Mouse (Mus musculus): ENCODE results near the gene Usf1. TPM values are rescaled to one million over a fixed set of nuclear protein-coding genes. Genes with fewer than 3 reads are reported as not detected.
A peak's percentile ranks its signal among the peaks of the same experiment; 100 is the strongest.

Usf1 gene
- polyA plus RNA-seq, 1 experiment from 2014 or later = 85.2 TPM

GRCm38 (mm10) chr1:171382096-171382620, 29.0 kb upstream of the Usf1 start:
- Histone ChIP-seq H3K4me3 (ENCODE audit: low read depth, low read length) (no peak overlapping the region), H3K9ac (replicated peaks; ENCODE audit: low read depth, low read length) (no peak overlapping the region), H3K27me3 (ENCODE audit: control insufficient read depth, insufficient read depth, low read length) (no peaks in the 10 kb centered on the region), H3K27ac (ENCODE audit: low read length) (no peak overlapping the region), H3K9me3 (ENCODE audit: control insufficient read depth, low read depth, low read length) (no peaks in the 10 kb centered on the region), H3K4me1 (ENCODE audit: control insufficient read depth, insufficient read depth, low read length) (0 out of 2 replicates have a peak, but pooled peaks cover 6% of the 10 kb centered on the region), H3K4me2 (replicated peaks; ENCODE audit: low read depth, low read length) (no peak overlapping the region), H3K36me3 (ENCODE audit: control insufficient read depth, insufficient read depth, low read length) (no peaks in the 10 kb centered on the region)
- no peak for ATAC-seq (ENCODE audit: insufficient number of reproducible peaks, insufficient read depth, low FRiP score, low read depth)
- WGBS = 83% methylated on average over 11 of the region's 11 CpGs

GRCm38 (mm10) chr1:171384361-171384760, 26.8 kb upstream of the Usf1 start:
- 0 out of 2 replicates have a peak, but pooled peaks cover 6% of the 10 kb centered on the region for H3K4me1 ChIP-seq (ENCODE audit: control insufficient read depth, insufficient read depth, low read length)

GRCm38 (mm10) chr1:171385171-171385570, 25.9 kb upstream of the Usf1 start:
- Histone ChIP-seq H3K27ac (ENCODE audit: low read length) (no peak overlapping the region), H3K27me3 (ENCODE audit: control insufficient read depth, insufficient read depth, low read length) (no peaks in the 10 kb centered on the region), H3K9me3 (ENCODE audit: control insufficient read depth, low read depth, low read length) (no peaks in the 10 kb centered on the region), H3K36me3 (ENCODE audit: control insufficient read depth, insufficient read depth, low read length) (no peaks in the 10 kb centered on the region), H3K4me1 (ENCODE audit: control insufficient read depth, insufficient read depth, low read length) (peaks cover 3% of the 10 kb centered on the region; the same call in 1 of the 2 replicates), H3K4me2 (replicated peaks; ENCODE audit: low read depth, low read length) (no peak overlapping the region), H3K9ac (replicated peaks; ENCODE audit: low read depth, low read length) (no peak overlapping the region), H3K4me3 (ENCODE audit: low read depth, low read length) (no peak overlapping the region)
- ATAC-seq (ENCODE audit: insufficient number of reproducible peaks, insufficient read depth, low FRiP score, low read depth) = no peak
- WGBS = 67% methylated on average over 9 of the region's 9 CpGs

More at GRCm38 (mm10) chr1:171384361-171384760, 26.8 kb upstream of the Usf1 start:
- H3K9me3 ChIP-seq (ENCODE audit: control insufficient read depth, low read depth, low read length) = no peaks in the 10 kb centered on the region
- no peak overlapping the region for H3K27ac ChIP-seq (ENCODE audit: low read length)
- no peaks in the 10 kb centered on the region for H3K36me3 ChIP-seq (ENCODE audit: control insufficient read depth, insufficient read depth, low read length)
- H3K27me3 ChIP-seq (ENCODE audit: control insufficient read depth, insufficient read depth, low read length) = no peaks in the 10 kb centered on the region
- no peak overlapping the region for H3K9ac ChIP-seq (replicated peaks; ENCODE audit: low read depth, low read length)
- H3K4me2 ChIP-seq (replicated peaks; ENCODE audit: low read depth, low read length) = no peak overlapping the region
- WGBS = 52% methylated on average over 9 of the region's 9 CpGs
- no peak overlapping the region for H3K4me3 ChIP-seq (ENCODE audit: low read depth, low read length)
- ATAC-seq (ENCODE audit: insufficient number of reproducible peaks, insufficient read depth, low FRiP score, low read depth) = 0 out of 2 replicates have a peak, but pooled peaks have one; percentile 21

GRCm38 (mm10) chr1:171387099-171387498, 24.0 kb upstream of the Usf1 start:
- Histone ChIP-seq H3K4me1 (ENCODE audit: control insufficient read depth, insufficient read depth, low read length) (peaks cover 3% of the 10 kb centered on the region; the same call in 1 of the 2 replicates), H3K9ac (replicated peaks; ENCODE audit: low read depth, low read length) (no peak overlapping the region), H3K27ac (ENCODE audit: low read length) (no peak overlapping the region), H3K36me3 (ENCODE audit: control insufficient read depth, insufficient read depth, low read length) (no peaks in the 10 kb centered on the region), H3K27me3 (ENCODE audit: control insufficient read depth, insufficient read depth, low read length) (no peaks in the 10 kb centered on the region), H3K4me3 (ENCODE audit: low read depth, low read length) (no peak overlapping the region), H3K9me3 (ENCODE audit: control insufficient read depth, low read depth, low read length) (no peaks in the 10 kb centered on the region), H3K4me2 (replicated peaks; ENCODE audit: low read depth, low read length) (no peak overlapping the region)
- 19% methylated on average over 6 of the region's 6 CpGs for WGBS
- 0 out of 2 replicates have a peak, but pooled peaks have one; percentile 34 for ATAC-seq (ENCODE audit: insufficient number of reproducible peaks, insufficient read depth, low FRiP score, low read depth)

GRCm38 (mm10) chr1:171388376-171389102, 22.6 kb upstream of the Usf1 start, which contains the start of gene Arhgap30:
Gene Arhgap30, plus strand, starts transcription at chr1:171388954.
- no peak within 1 kb of the TSS for H3K4me3 ChIP-seq (ENCODE audit: low read depth, low read length)
- H3K36me3 ChIP-seq (ENCODE audit: control insufficient read depth, insufficient read depth, low read length) = no peaks in the 10 kb centered on the region
- no peak for ATAC-seq (ENCODE audit: insufficient number of reproducible peaks, insufficient read depth, low FRiP score, low read depth)
- H3K9ac ChIP-seq (replicated peaks; ENCODE audit: low read depth, low read length) = no peak within 1 kb of the TSS
- no peak within 1 kb of the TSS; the same call in 1 of the 2 replicates for H3K27ac ChIP-seq (ENCODE audit: low read length)
- no peaks in the 10 kb centered on the region for H3K27me3 ChIP-seq (ENCODE audit: control insufficient read depth, insufficient read depth, low read length)
- H3K4me2 ChIP-seq (replicated peaks; ENCODE audit: low read depth, low read length) = no peak within 1 kb of the TSS
- peaks cover 3% of the 10 kb centered on the region; the same call in 1 of the 2 replicates for H3K4me1 ChIP-seq (ENCODE audit: control insufficient read depth, insufficient read depth, low read length)
- no peaks in the 10 kb centered on the region for H3K9me3 ChIP-seq (ENCODE audit: control insufficient read depth, low read depth, low read length)
- whole genome bisulfite sequencing = 78% methylated on average over 15 of the region's 15 CpGs

- Histone ChIP-seq H3K27ac (ENCODE audit: low read length) (no peak overlapping the region; the same call in 1 of the 2 replicates), H3K4me1 (ENCODE audit: control insufficient read depth, insufficient read depth, low read length) (peaks cover 3% of the 10 kb centered on the region; the same call in 1 of the 2 replicates), H3K9ac (replicated peaks; ENCODE audit: low read depth, low read length) (no peak overlapping the region), H3K9me3 (ENCODE audit: control insufficient read depth, low read depth, low read length) (no peaks in the 10 kb centered on the region), H3K4me2 (replicated peaks; ENCODE audit: low read depth, low read length) (no peak overlapping the region), H3K27me3 (ENCODE audit: control insufficient read depth, insufficient read depth, low read length) (no peaks in the 10 kb centered on the region), H3K36me3 (ENCODE audit: control insufficient read depth, insufficient read depth, low read length) (no peaks in the 10 kb centered on the region), H3K4me3 (ENCODE audit: low read depth, low read length) (no peak overlapping the region)
- WGBS = 74% methylated on average over 4 of the region's 4 CpGs
- ATAC-seq (ENCODE audit: insufficient number of reproducible peaks, insufficient read depth, low FRiP score, low read depth) = no peak
Measured at GRCm38 (mm10) chr1:171390101-171390500, 21.0 kb upstream of the Usf1 start.

- Histone ChIP-seq H3K27ac (ENCODE audit: low read length) (no peak overlapping the region), H3K9ac (replicated peaks; ENCODE audit: low read depth, low read length) (no peak overlapping the region), H3K4me1 (ENCODE audit: control insufficient read depth, insufficient read depth, low read length) (no peaks in the 10 kb centered on the region), H3K4me2 (replicated peaks; ENCODE audit: low read depth, low read length) (no peak overlapping the region), H3K9me3 (ENCODE audit: control insufficient read depth, low read depth, low read length) (no peaks in the 10 kb centered on the region), H3K4me3 (ENCODE audit: low read depth, low read length) (no peak overlapping the region), H3K27me3 (ENCODE audit: control insufficient read depth, insufficient read depth, low read length) (no peaks in the 10 kb centered on the region), H3K36me3 (ENCODE audit: control insufficient read depth, insufficient read depth, low read length) (no peaks in the 10 kb centered on the region)
- ATAC-seq (ENCODE audit: insufficient number of reproducible peaks, insufficient read depth, low FRiP score, low read depth) = no peak
- 76% methylated on average over 4 of the region's 4 CpGs for WGBS
Measured at GRCm38 (mm10) chr1:171401821-171402220, 9.3 kb upstream of the Usf1 start.

- no peaks in the 10 kb centered on the region for H3K4me1 ChIP-seq (ENCODE audit: control insufficient read depth, insufficient read depth, low read length)
- no peak for ATAC-seq (ENCODE audit: insufficient number of reproducible peaks, insufficient read depth, low FRiP score, low read depth)
- no peak overlapping the region for H3K4me3 ChIP-seq (ENCODE audit: low read depth, low read length)
- WGBS = 82% methylated on average over 9 of the region's 9 CpGs
- H3K27ac ChIP-seq (ENCODE audit: low read length) = no peak overlapping the region
- H3K9me3 ChIP-seq (ENCODE audit: control insufficient read depth, low read depth, low read length) = no peaks in the 10 kb centered on the region
- no peak overlapping the region for H3K9ac ChIP-seq (replicated peaks; ENCODE audit: low read depth, low read length)
- H3K36me3 ChIP-seq (ENCODE audit: control insufficient read depth, insufficient read depth, low read length) = no peaks in the 10 kb centered on the region
- H3K4me2 ChIP-seq (replicated peaks; ENCODE audit: low read depth, low read length) = no peak overlapping the region
- H3K27me3 ChIP-seq (ENCODE audit: control insufficient read depth, insufficient read depth, low read length) = no peaks in the 10 kb centered on the region
Measured at GRCm38 (mm10) chr1:171402991-171403390, 8.1 kb upstream of the Usf1 start.

Measured in stomach, embryonic 14.5 days (tissue).